Mouse (Mus musculus): ENCODE measurements around the gene B3gnt6.

DNA sequence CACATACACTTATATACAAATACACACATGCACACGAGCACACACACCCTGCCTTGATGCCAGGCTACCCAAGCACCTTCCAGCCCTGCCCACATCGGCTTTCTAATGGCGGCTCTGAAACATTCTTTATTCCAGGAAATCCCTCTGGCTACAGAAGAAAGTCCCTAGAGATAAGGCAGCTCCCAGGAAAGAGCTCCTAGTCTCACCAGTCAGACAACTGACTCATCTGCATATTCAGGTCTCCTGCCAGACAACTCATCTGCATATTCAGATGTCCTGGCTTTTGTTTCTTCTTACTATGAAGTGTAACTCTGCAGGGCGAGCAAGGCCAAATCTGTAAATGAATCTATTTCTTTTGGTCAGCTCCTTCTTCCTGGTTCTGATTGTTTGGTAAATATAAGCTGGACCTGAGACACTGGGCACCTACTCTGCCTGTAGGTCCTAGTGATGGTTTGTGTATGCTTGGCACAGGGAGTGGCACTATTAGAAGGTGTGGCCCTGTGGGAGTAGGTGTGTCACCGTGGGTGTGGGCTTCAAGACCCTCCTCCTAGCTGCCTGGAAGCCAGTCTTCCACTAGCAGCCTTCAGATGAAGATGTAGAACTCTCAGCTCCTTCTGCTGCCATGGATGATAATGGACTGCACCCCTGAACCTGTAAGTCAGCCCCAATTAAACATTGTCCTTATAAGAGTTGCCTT, 41.5 kb downstream of the B3gnt6 start:
- TF ChIP-seq CTCF (IDR thresholded peaks at IDR 0.05; ENCODE audit: insufficient read depth, low read depth, low read length) (no peak), POLR2A (IDR thresholded peaks at IDR 0.05; ENCODE audit: insufficient read depth, low read depth, low read length) (no peak)

Data from olfactory bulb, adult 2 months (tissue).